Mouse (Mus musculus) brain, adult 2 months (tissue): ENCODE data around the gene 0610012G03Rik.
"Not testable (repeated sequence)": the region's sequence is repeated elsewhere in the genome, so short reads cannot be mapped to it uniquely, and the experiment has no call there.

ENCODE experiments used
- DNase-seq: peaks from one replicate; pipeline ENCODE4 v3.0.0; 2011; ENCODE audit warnings: low read depth, low spot score

Gene 0610012G03Rik

DNA sequence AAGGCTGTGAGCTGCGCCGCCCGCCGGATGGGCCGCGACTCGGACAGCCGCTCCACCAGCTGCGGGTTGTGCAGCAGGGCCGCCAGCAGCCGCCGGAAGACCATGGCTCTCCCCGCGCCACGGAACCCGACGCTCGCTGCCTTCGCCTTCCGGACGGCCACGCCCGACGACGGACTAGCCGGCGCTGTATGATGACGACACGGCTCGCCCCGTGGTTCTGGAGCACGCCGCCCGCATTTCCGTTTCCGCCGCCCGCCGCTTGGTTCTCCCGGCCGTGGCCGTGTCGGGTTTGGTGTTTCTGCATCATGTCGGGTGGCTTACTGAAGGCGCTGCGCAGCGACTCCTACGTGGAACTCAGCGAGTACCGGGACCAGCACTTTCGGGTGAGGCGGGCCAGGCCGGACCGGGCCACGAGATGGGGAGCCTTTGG is at the start of gene 0610012G03Rik, which contains the start of gene Ncbp2:
0610012G03Rik (minus strand) TSS at position 150 of the 430 bp plus-strand sequence.
Ncbp2 (plus strand) TSS at position 169 of the 430 bp plus-strand sequence.
- peak; percentile 99 for DNase-seq

DNA sequence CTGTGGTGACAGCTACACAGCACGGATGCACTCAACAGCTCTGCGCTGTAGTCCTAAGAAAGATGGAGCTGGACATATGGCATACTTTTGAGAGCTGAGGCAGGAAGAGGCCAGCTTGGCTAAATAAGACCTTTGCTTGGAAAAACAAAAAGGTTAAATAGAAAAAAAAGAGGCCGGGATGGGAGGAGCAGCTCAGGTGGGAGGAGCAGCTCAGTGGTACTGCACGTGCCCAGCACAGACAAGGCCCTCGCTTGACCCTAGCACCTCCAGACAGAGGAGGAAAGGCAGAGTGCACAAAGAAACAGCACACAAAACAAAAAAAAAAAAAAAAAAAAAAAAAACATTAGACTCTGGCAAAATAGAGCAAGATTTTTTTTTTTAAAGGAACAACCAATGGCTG is 48.1 kb upstream of the 0610012G03Rik start:
- no peak for DNase-seq

GRCm38 (mm10) chr16:31993946-31994345 is 45.7 kb upstream of the 0610012G03Rik start:
- peak; percentile 43 for DNase-seq

GRCm38 (mm10) chr16:31993195-31993594 is 44.9 kb upstream of the 0610012G03Rik start:
- no peak for DNase-seq

- DNase-seq = no peak
Measured at GRCm38 (mm10) chr16:31992039-31992438, 43.7 kb upstream of the 0610012G03Rik start.

GRCm38 (mm10) chr16:31980946-31981345 is 32.7 kb upstream of the 0610012G03Rik start:
- DNase-seq = no peak

GRCm38 (mm10) chr16:31979501-31979900 is 31.2 kb upstream of the 0610012G03Rik start:
- DNase-seq = no peak

DNA sequence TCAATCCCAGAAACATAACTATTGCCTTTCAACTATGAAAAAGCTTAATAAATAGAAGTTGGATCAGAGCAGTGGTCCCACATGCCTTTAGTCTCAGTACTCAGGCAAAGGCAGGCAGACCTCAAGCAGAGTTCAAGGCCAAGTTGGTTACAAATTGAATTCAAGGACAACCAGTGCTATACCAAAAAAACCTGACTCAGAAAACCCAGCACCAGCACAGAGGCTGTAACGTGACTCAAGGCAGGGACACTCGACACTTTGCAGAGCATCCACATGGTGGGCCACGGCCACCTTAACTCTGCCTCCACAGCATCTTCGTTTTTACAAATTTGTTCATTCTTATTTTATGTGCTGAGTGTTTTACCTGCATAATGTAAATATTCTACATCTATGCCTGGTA is 27.0 kb upstream of the 0610012G03Rik start:
- DNase-seq = no peak

DNA sequence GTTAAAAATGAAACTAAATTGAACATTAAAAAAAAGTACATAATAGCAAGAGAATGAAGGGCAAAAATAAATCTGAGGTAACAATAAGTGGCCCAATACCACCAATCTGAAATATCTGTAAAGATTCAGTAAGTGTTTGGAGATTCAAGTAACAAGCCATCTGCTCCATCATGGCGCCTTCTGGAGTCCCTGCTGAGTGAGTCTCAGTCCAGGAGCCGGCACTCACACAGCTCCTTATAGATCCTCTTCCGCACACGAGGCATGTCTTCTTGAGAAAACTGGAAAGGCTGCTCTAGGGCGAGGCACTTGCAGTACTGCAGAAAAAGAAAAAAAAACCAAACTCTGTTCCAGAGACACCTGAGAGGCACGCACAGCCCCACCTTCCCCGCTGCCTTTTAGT is 14.9 kb upstream of the 0610012G03Rik start:
- peak; percentile 68 for DNase-seq

DNA sequence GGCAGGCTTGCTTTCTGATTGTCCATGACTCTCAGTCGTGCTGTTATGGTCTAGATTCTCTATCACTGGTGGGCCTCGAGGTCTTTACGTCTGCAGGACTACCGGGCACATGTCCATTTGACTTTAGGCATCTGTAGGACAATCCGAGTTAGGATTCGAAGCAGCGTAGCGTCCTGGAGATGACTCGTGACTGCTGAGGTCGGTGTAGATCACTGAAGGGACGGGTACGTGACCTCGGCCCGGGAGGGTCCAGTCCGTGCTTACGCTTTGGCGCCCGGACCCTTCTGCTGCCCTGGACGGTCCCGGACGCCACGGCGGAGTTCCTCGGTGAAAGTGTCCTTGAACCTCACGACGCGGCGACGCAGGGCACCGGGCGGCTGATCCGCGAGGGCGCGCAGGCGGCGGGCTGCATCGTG is 385 bp downstream of the 0610012G03Rik start:
- peak; percentile 57 for DNase-seq

GRCm38 (mm10) chr16:31947333-31947732 is 961 bp downstream of the 0610012G03Rik start:
- DNase-seq = no peak

GRCm38 (mm10) chr16:31945986-31946385 is 2.3 kb downstream of the 0610012G03Rik start:
- DNase-seq = not testable (repeated sequence)

DNA sequence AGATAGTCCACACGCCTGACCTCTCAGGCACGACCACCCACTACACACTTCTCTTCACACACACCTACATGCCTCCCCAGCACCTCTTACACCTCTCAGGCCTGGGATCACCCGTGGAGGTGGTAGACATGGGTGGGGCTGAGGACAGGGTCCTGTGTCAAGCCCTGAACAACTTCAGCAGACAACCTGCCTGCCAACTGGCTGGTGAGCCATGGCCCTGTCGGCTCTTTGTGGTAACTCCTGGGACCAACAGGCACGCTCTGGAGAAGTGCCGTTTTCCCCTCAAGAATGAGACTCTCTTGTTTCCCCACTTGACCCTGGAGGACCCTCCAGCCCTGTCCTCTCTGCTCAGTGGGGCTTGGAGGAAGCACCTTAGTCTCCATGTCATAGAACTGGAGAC is 2.9 kb downstream of the 0610012G03Rik start:
- no peak for DNase-seq

- no peak for DNase-seq
Measured at GRCm38 (mm10) chr16:31944698-31945255, 3.5 kb downstream of the 0610012G03Rik start.

DNA sequence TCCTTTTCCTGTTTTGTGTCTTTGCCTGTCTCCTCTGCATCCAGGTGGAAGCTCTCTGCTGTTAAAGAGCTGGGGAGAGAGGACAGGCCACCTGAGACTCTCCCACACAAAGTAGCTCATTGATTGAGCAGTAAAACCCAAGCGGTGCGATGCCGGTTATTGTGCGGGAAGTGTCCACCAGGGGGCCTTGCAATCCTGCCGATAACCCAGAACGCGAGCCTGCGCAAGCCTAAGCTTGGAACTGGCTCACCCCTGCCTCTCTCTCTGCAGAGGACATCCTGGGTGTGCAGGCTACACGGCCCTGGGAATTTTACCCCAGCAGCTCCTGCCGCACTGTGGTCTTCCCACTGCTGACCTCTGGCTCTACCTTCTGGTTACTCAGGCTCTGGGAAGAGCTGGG is 4.3 kb downstream of the 0610012G03Rik start:
- DNase-seq = peak; percentile 88

DNA sequence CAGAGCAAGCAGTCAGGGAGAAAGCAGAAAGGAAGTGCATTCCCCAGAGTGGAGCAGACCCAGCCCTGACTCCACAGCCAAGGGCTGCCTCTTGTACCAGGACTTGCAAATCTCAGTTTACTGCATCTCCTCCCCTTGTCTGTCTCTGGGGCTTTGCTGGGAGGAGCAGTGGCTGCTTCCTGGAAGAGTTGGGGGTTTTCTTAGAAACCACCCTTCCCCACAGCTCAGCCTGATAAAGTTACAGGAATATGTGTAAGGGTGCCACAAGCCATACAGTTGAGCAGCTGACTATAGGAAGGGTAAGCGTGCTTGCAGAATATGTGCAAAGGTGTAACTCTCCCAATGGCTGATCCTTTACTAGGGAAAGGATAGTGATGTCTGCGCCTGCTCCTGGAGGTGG is 7.7 kb downstream of the 0610012G03Rik start:
- DNase-seq = no peak

DNA sequence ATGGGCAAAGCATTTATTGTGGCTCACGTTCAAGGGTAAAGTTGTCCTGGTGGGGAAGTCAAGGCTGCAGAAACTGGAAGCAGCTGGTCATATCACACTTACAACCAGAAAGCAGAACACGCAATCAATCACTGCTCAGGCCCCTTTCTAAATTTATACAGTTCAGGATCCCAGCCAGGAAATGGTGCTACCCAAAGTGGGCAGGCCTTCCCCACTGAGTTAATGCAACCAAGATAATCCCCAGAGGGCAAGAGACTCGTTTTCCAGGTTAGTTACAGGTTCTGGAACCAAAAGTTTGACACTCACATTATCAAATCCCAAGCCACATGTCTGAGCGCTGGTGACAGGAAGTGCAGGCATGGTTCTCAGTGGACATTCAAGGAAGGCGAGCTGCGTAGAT is 9.4 kb downstream of the 0610012G03Rik start:
- no peak for DNase-seq

GRCm38 (mm10) chr16:31936568-31936967 is 11.7 kb downstream of the 0610012G03Rik start:
- DNase-seq = no peak

DNA sequence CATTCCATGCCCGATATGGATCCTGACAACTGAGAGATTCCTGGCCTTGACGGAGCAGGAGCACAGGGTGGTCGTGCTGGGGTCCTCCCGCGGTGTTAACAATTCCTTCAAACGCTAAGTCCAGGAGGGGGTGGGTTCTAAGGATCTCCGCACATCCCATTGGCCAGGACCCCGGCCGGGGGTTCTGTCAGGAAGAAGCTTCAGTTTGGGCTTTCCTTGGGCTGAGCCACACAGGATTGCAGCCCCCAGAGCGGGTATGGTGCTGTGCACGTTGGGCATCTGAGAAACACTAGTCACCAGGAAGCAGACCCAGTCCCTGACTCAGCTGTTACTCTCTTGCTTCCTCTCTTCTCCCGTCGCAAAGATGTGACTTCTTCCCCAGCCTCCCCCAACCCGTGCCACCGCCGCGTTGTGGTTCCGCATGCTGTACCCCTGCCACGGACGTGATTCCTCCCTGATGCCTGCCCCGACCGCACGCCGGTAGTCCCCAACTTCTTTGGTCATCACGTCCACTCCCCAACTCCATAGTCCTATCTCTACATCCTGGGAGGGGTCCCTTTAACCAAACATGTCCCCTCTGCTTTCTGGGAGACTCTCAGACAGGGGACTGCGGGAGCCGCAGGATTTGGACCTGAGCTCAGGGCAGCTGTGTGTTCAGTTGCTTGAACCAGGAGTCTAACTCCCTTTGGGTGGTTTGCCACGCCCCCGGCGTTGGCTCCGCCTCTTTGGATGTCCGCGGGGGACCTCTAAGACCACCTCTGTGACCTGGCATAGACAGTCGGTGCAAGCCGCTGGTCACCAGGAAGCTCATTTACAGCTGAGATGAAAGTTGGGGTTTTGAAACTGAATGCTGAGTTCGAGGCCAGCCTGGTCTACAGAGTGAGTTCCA is 13.0 kb downstream of the 0610012G03Rik start:
- DNase-seq = peak; percentile 74

DNA sequence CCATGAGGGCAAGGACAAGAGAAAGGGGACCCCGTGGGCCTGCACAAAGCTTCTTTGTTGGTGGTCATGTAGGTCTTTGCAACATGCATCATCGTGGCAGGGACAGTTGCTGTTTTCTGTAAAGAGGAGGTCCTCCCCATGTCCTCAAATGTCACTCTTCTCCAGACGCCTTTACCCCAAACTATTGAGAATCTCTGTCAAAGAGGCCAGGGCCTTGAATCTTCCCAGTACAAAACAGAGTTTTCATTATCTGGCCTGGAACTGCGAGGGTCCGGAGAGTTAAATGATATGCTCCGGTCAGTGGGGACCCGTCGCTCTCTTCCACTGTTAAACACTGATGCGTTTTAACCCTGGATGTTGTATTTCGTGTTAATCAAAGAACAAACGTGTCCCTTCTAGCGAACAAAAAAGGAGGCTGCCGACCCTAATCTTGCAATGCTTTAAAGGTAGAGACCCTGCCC is 13.7 kb downstream of the 0610012G03Rik start:
- peak; percentile 35 for DNase-seq

DNA sequence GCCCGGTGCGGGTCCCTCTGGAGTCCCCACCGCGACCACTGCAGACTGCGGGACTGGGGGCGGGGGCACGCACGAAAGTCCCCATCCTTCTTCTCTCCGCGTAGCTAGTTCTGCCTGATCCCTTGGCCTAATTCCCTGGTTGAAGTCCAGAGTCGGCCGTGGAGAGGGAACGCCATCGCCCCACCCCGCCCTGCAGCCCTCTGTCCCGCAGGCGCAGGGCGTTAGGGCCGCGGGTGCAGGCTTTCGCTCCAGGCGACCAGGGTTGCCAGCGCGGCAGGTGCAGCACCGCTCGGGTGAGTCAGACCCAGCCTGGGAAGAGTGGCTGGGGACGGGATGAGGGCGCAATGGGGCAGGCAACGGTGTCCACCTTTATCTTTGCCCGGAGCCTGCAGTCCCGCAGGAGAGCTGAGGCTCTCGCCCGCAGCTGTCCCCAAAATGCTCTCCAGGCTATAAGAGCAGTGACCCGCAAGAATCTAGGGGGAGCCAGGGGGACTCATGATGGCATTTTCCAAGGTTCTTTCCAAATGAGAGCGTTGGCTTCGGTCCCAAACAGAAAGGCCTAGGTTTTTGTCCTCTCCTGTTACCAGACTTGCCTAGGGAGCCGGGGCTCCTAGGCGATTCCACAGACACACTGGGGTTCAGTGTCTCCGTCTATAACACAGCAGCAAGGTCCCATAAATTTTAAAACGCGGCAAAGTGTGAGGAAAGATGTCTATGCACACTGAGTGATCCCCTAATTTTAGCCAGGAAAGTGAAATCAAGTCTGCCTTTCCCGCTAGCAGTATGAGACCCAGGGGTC is 14.3 kb downstream of the 0610012G03Rik start, which contains the start of gene Pigz:
Pigz (plus strand) TSS at position 101 of the 799 bp plus-strand sequence.
- peak; percentile 89 for DNase-seq
